Mouse (Mus musculus): Measurements from ENCODE around the gene Ldb2. TPM values are rescaled to one million over a fixed set of nuclear protein-coding genes. Genes with fewer than 3 reads are reported as not detected.

The Ldb2 gene
- polyA plus RNA-seq, 1 experiment = not detected

GRCm38 (mm10) chr5:44574681-44575080 is 224.8 kb downstream of the Ldb2 start:
- Histone ChIP-seq H3K36me3 (ENCODE audit: control insufficient read depth, insufficient read depth, low read length, poor library complexity, severe bottlenecking) (no peaks in the 10 kb centered on the region), H3K9me3 (replicated peaks; ENCODE audit: control insufficient read depth, insufficient read depth, low read length, poor library complexity, severe bottlenecking) (no peaks in the 10 kb centered on the region), H3K4me1 (ENCODE audit: control insufficient read depth, insufficient read depth, low read length) (no peaks in the 10 kb centered on the region), H3K27ac (ENCODE audit: insufficient read depth, low read length) (no peak overlapping the region), H3K9ac (ENCODE audit: low read depth, poor library complexity, severe bottlenecking) (no peak overlapping the region), H3K4me3 (ENCODE audit: low read depth, low read length) (no peak overlapping the region), H3K27me3 (ENCODE audit: control insufficient read depth, insufficient read depth, low read length, poor library complexity, severe bottlenecking) (no peaks in the 10 kb centered on the region)
- TF ChIP-seq CTCF (IDR thresholded peaks at IDR 0.05; ENCODE audit: low read depth, low read length) = no peak
- no peak for TF ChIP-seq EP300 (IDR thresholded peaks at IDR 0.05; ENCODE audit: insufficient read depth, low read depth, low read length)
- no peak for TF ChIP-seq POLR2A (IDR thresholded peaks at IDR 0.05; ENCODE audit: insufficient read depth, low read length)

GRCm38 (mm10) chr5:44553765-44554352 is 245.6 kb downstream of the Ldb2 start:
- Histone ChIP-seq H3K27ac (ENCODE audit: insufficient read depth, low read length) (no peak overlapping the region), H3K4me3 (ENCODE audit: low read depth, low read length) (no peak overlapping the region), H3K27me3 (ENCODE audit: control insufficient read depth, insufficient read depth, low read length, poor library complexity, severe bottlenecking) (no peaks in the 10 kb centered on the region), H3K9me3 (replicated peaks; ENCODE audit: control insufficient read depth, insufficient read depth, low read length, poor library complexity, severe bottlenecking) (no peaks in the 10 kb centered on the region), H3K36me3 (ENCODE audit: control insufficient read depth, insufficient read depth, low read length, poor library complexity, severe bottlenecking) (no peaks in the 10 kb centered on the region), H3K4me1 (ENCODE audit: control insufficient read depth, insufficient read depth, low read length) (no peaks in the 10 kb centered on the region), H3K9ac (ENCODE audit: low read depth, poor library complexity, severe bottlenecking) (no peak overlapping the region)
- TF ChIP-seq CTCF (IDR thresholded peaks at IDR 0.05; ENCODE audit: low read depth, low read length) = no peak
- no peak for TF ChIP-seq POLR2A (IDR thresholded peaks at IDR 0.05; ENCODE audit: insufficient read depth, low read length)
- no peak for TF ChIP-seq EP300 (IDR thresholded peaks at IDR 0.05; ENCODE audit: insufficient read depth, low read depth, low read length)

GRCm38 (mm10) chr5:44553155-44553554 is 246.3 kb downstream of the Ldb2 start:
- TF ChIP-seq CTCF (IDR thresholded peaks at IDR 0.05; ENCODE audit: low read depth, low read length) (no peak), EP300 (IDR thresholded peaks at IDR 0.05; ENCODE audit: insufficient read depth, low read depth, low read length) (no peak), POLR2A (IDR thresholded peaks at IDR 0.05; ENCODE audit: insufficient read depth, low read length) (no peak)
- Histone ChIP-seq H3K4me3 (ENCODE audit: low read depth, low read length) (no peak overlapping the region), H3K4me1 (ENCODE audit: control insufficient read depth, insufficient read depth, low read length) (no peaks in the 10 kb centered on the region), H3K27me3 (ENCODE audit: control insufficient read depth, insufficient read depth, low read length, poor library complexity, severe bottlenecking) (no peaks in the 10 kb centered on the region), H3K9me3 (replicated peaks; ENCODE audit: control insufficient read depth, insufficient read depth, low read length, poor library complexity, severe bottlenecking) (no peaks in the 10 kb centered on the region), H3K9ac (ENCODE audit: low read depth, poor library complexity, severe bottlenecking) (no peak overlapping the region), H3K27ac (ENCODE audit: insufficient read depth, low read length) (no peak overlapping the region), H3K36me3 (ENCODE audit: control insufficient read depth, insufficient read depth, low read length, poor library complexity, severe bottlenecking) (no peaks in the 10 kb centered on the region)

GRCm38 (mm10) chr5:44552121-44552520 is 247.4 kb downstream of the Ldb2 start:
- no peaks in the 10 kb centered on the region for H3K27me3 ChIP-seq (ENCODE audit: control insufficient read depth, insufficient read depth, low read length, poor library complexity, severe bottlenecking)
- no peak for TF ChIP-seq POLR2A (IDR thresholded peaks at IDR 0.05; ENCODE audit: insufficient read depth, low read length)
- TF ChIP-seq EP300 (IDR thresholded peaks at IDR 0.05; ENCODE audit: insufficient read depth, low read depth, low read length) = no peak
- no peak for TF ChIP-seq CTCF (IDR thresholded peaks at IDR 0.05; ENCODE audit: low read depth, low read length)
- no peaks in the 10 kb centered on the region for H3K9me3 ChIP-seq (replicated peaks; ENCODE audit: control insufficient read depth, insufficient read depth, low read length, poor library complexity, severe bottlenecking)
- no peaks in the 10 kb centered on the region for H3K4me1 ChIP-seq (ENCODE audit: control insufficient read depth, insufficient read depth, low read length)
- H3K36me3 ChIP-seq (ENCODE audit: control insufficient read depth, insufficient read depth, low read length, poor library complexity, severe bottlenecking) = no peaks in the 10 kb centered on the region
- H3K27ac ChIP-seq (ENCODE audit: insufficient read depth, low read length) = no peak overlapping the region
- no peak overlapping the region for H3K4me3 ChIP-seq (ENCODE audit: low read depth, low read length)
- no peak overlapping the region for H3K9ac ChIP-seq (ENCODE audit: low read depth, poor library complexity, severe bottlenecking)

GRCm38 (mm10) chr5:44548468-44548867 is 251.0 kb downstream of the Ldb2 start:
- Histone ChIP-seq H3K27me3 (ENCODE audit: control insufficient read depth, insufficient read depth, low read length, poor library complexity, severe bottlenecking) (no peaks in the 10 kb centered on the region), H3K4me1 (ENCODE audit: control insufficient read depth, insufficient read depth, low read length) (no peaks in the 10 kb centered on the region), H3K9ac (ENCODE audit: low read depth, poor library complexity, severe bottlenecking) (no peak overlapping the region), H3K9me3 (replicated peaks; ENCODE audit: control insufficient read depth, insufficient read depth, low read length, poor library complexity, severe bottlenecking) (no peaks in the 10 kb centered on the region), H3K27ac (ENCODE audit: insufficient read depth, low read length) (no peak overlapping the region), H3K36me3 (ENCODE audit: control insufficient read depth, insufficient read depth, low read length, poor library complexity, severe bottlenecking) (no peaks in the 10 kb centered on the region), H3K4me3 (ENCODE audit: low read depth, low read length) (no peak overlapping the region)
- TF ChIP-seq POLR2A (IDR thresholded peaks at IDR 0.05; ENCODE audit: insufficient read depth, low read length) (no peak), EP300 (IDR thresholded peaks at IDR 0.05; ENCODE audit: insufficient read depth, low read depth, low read length) (no peak), CTCF (IDR thresholded peaks at IDR 0.05; ENCODE audit: low read depth, low read length) (no peak)

- Histone ChIP-seq H3K9ac (ENCODE audit: low read depth, poor library complexity, severe bottlenecking) (no peak overlapping the region), H3K27ac (ENCODE audit: insufficient read depth, low read length) (no peak overlapping the region), H3K4me1 (ENCODE audit: control insufficient read depth, insufficient read depth, low read length) (no peaks in the 10 kb centered on the region), H3K4me3 (ENCODE audit: low read depth, low read length) (no peak overlapping the region), H3K36me3 (ENCODE audit: control insufficient read depth, insufficient read depth, low read length, poor library complexity, severe bottlenecking) (no peaks in the 10 kb centered on the region), H3K9me3 (replicated peaks; ENCODE audit: control insufficient read depth, insufficient read depth, low read length, poor library complexity, severe bottlenecking) (no peaks in the 10 kb centered on the region), H3K27me3 (ENCODE audit: control insufficient read depth, insufficient read depth, low read length, poor library complexity, severe bottlenecking) (no peaks in the 10 kb centered on the region)
- TF ChIP-seq EP300 (IDR thresholded peaks at IDR 0.05; ENCODE audit: insufficient read depth, low read depth, low read length) = no peak
- TF ChIP-seq POLR2A (IDR thresholded peaks at IDR 0.05; ENCODE audit: insufficient read depth, low read length) = no peak
- no peak for TF ChIP-seq CTCF (IDR thresholded peaks at IDR 0.05; ENCODE audit: low read depth, low read length)
Measured at GRCm38 (mm10) chr5:44543472-44544132, 255.9 kb downstream of the Ldb2 start.

All from ES-Bruce4 (cell line).